Comparison of ENCODE assay signal across 8 mouse cellular contexts in the genomic region with DNA sequence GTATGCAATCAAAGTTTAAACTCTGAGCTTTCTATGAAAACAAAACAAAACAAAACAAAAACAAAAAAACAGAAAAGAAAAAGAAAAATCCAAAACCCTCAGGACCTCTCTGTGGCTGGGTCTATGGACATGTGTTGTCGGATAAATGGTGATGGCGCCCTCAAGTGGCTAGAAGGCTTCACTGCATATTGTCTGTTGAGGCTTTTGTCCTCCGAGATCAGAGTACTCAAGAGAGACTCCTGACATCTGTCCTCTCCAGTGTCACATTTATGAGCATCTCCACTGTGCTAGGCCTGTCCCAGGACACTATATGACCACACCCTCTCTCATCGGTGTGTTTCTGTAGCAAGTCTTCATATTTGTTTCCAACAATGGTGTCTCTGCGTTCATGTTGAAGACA.
DNase-seq lines count a peak whose midpoint lies in the region; ATAC-seq and TF ChIP-seq lines count a peak whose summit lies in the region.

No protein-coding gene starts in this region.

- no peak overlapping the region for H3K9ac ChIP-seq in embryonic facial prominence, embryonic 11.5 days (replicated peaks; ENCODE audit: low read length)
- no peak overlapping the region for H3K9ac ChIP-seq in kidney, postnatal 0 days (ENCODE audit: low read depth, low read length)
- 0 out of 2 replicates have a peak overlapping the region, but pooled peaks have one; percentile 26 for H3K9ac ChIP-seq in liver, embryonic 13.5 days
- H3K9ac ChIP-seq in neural tube, embryonic 14.5 days (replicated peaks; ENCODE audit: low read depth, low read length): no peak overlapping the region

- WGBS in embryonic facial prominence, embryonic 11.5 days: 34% methylated on average over 5 of the region's 5 CpGs
- 18% methylated on average over 5 of the region's 5 CpGs for WGBS in kidney, postnatal 0 days
- 26% methylated on average over 5 of the region's 5 CpGs for WGBS in liver, embryonic 13.5 days (ENCODE audit: insufficient replicate concordance)
- 20% methylated on average over 5 of the region's 5 CpGs for WGBS in neural tube, embryonic 14.5 days

- ATAC-seq in embryonic facial prominence, embryonic 11.5 days (replicated peaks; ENCODE audit: insufficient number of reproducible peaks, low FRiP score, low TSS enrichment, low read depth): no peak
- no peak; the same call in 1 of the 2 replicates for ATAC-seq in kidney, postnatal 0 days (replicated peaks; ENCODE audit: low FRiP score, low read depth)
- ATAC-seq in liver, embryonic 13.5 days (ENCODE audit: low read depth): no peak
- ATAC-seq in neural tube, embryonic 14.5 days (ENCODE audit: low read depth): peak; percentile 65; the same call in 1 of the 2 replicates

- no peak overlapping the region for H3K4me3 ChIP-seq in embryonic facial prominence, embryonic 11.5 days (ENCODE audit: low read depth, low read length)
- H3K4me3 ChIP-seq in kidney, postnatal 0 days (replicated peaks; ENCODE audit: low read depth, low read length): no peak overlapping the region
- no peak overlapping the region for H3K4me3 ChIP-seq in liver, embryonic 13.5 days (replicated peaks)
- H3K4me3 ChIP-seq in neural tube, embryonic 14.5 days (ENCODE audit: low read depth, low read length): no peak overlapping the region

- H3K36me3 ChIP-seq in embryonic facial prominence, embryonic 11.5 days (replicated peaks; ENCODE audit: control insufficient read depth, insufficient read depth, low read depth, low read length): peaks cover 25% of the 10 kb centered on the region
- 0 out of 2 replicates have a peak, but pooled peaks cover 14% of the 10 kb centered on the region for H3K36me3 ChIP-seq in kidney, postnatal 0 days (ENCODE audit: insufficient read depth, low read length)
- peaks cover 36% of the 10 kb centered on the region for H3K36me3 ChIP-seq in liver, embryonic 13.5 days
- H3K36me3 ChIP-seq in neural tube, embryonic 14.5 days (ENCODE audit: control insufficient read depth, insufficient read depth, low read length): peaks cover 21% of the 10 kb centered on the region; the same call in 1 of the 2 replicates

- no peaks in the 10 kb centered on the region for H3K27me3 ChIP-seq in embryonic facial prominence, embryonic 11.5 days (ENCODE audit: control insufficient read depth, insufficient read depth, low read length)
- H3K27me3 ChIP-seq in kidney, postnatal 0 days (ENCODE audit: insufficient read depth, low read length): no peaks in the 10 kb centered on the region
- no peaks in the 10 kb centered on the region for H3K27me3 ChIP-seq in liver, embryonic 13.5 days
- no peaks in the 10 kb centered on the region for H3K27me3 ChIP-seq in neural tube, embryonic 14.5 days (ENCODE audit: control insufficient read depth, insufficient read depth, low read length)

- no peak overlapping the region; the same call in 1 of the 2 replicates for H3K27ac ChIP-seq in embryonic facial prominence, embryonic 11.5 days (replicated peaks; ENCODE audit: low read depth, low read length)
- H3K27ac ChIP-seq in kidney, postnatal 0 days: no peak overlapping the region
- no peak overlapping the region for H3K27ac ChIP-seq in liver, embryonic 13.5 days
- H3K27ac ChIP-seq in neural tube, embryonic 14.5 days (ENCODE audit: low read depth, low read length): no peak overlapping the region

- H3K4me1 ChIP-seq in embryonic facial prominence, embryonic 11.5 days (ENCODE audit: control insufficient read depth, insufficient read depth, low read length): no peaks in the 10 kb centered on the region
- H3K4me1 ChIP-seq in kidney, postnatal 0 days (replicated peaks; ENCODE audit: insufficient read depth, low read length): no peaks in the 10 kb centered on the region
- peaks cover 22% of the 10 kb centered on the region for H3K4me1 ChIP-seq in liver, embryonic 13.5 days (replicated peaks)
- H3K4me1 ChIP-seq in neural tube, embryonic 14.5 days (ENCODE audit: control insufficient read depth, insufficient read depth, low read length): peaks cover 9% of the 10 kb centered on the region; the same call in 1 of the 2 replicates

- DNase-seq in CD4-positive helper T cell, adult 2 months (ENCODE audit: low read depth, low spot score): peak; percentile 69
- DNase-seq in adrenal gland, postnatal 25 days: peak; percentile 68
- peak; percentile 90 for DNase-seq in embryonic facial prominence, embryonic 11.5 days (ENCODE audit: low spot score)
- peak; percentile 67 for DNase-seq in heart, adult 8-10 months (ENCODE audit: low spot score)
- DNase-seq in kidney, postnatal 0 days (ENCODE audit: low spot score): peak; percentile 87
- peak; percentile 58 for DNase-seq in liver, embryonic 13.5 days
- DNase-seq in testis, postnatal 10 days (ENCODE audit: low spot score): peak; percentile 85

- TF ChIP-seq CTCF in kidney, postnatal 0 days (IDR thresholded peaks at IDR 0.05; ENCODE audit: low read depth): peak; percentile 97

- H3K9me3 ChIP-seq in embryonic facial prominence, embryonic 11.5 days (replicated peaks; ENCODE audit: control insufficient read depth, low read length): no peaks in the 10 kb centered on the region
- H3K9me3 ChIP-seq in kidney, postnatal 0 days (replicated peaks; ENCODE audit: low read length): 0 out of 2 replicates have a peak, but pooled peaks cover 4% of the 10 kb centered on the region
- no peaks in the 10 kb centered on the region for H3K9me3 ChIP-seq in liver, embryonic 13.5 days (replicated peaks)
- H3K9me3 ChIP-seq in neural tube, embryonic 14.5 days (ENCODE audit: control insufficient read depth, low read length): no peaks in the 10 kb centered on the region

- no peak overlapping the region for H3K4me2 ChIP-seq in embryonic facial prominence, embryonic 11.5 days (ENCODE audit: low read depth, low read length)
- H3K4me2 ChIP-seq in kidney, postnatal 0 days (ENCODE audit: low read length): no peak overlapping the region
- no peak overlapping the region for H3K4me2 ChIP-seq in liver, embryonic 13.5 days
- H3K4me2 ChIP-seq in neural tube, embryonic 14.5 days (ENCODE audit: low read depth, low read length): no peak overlapping the region
